Mouse (Mus musculus): Measurements from ENCODE around the gene Ddx31. TPM values are rescaled to one million over a fixed set of nuclear protein-coding genes. Genes with fewer than 3 reads are reported as not detected.

Ddx31 gene
- polyA plus RNA-seq, 1 experiment from 2014 or later, result 8.6 TPM

GRCm38 (mm10) chr2:28909186-28909817, 69.1 kb downstream of the Ddx31 start:
- no peaks in the 10 kb centered on the region for H3K9me3 ChIP-seq (ENCODE audit: control insufficient read depth, low read length)
- no peak for ATAC-seq (ENCODE audit: insufficient number of reproducible peaks, insufficient read depth, low FRiP score, low read depth)
- H3K27me3 ChIP-seq (ENCODE audit: control insufficient read depth, insufficient read depth, low read length), result peaks cover 77% of the 10 kb centered on the region
- H3K4me3 ChIP-seq (ENCODE audit: control insufficient read depth in 1 of 2, insufficient read depth in 1 of 2, low read depth in 1 of 2, low read length in 2 of 2), result peak overlapping the region in 1 of 2 experiments; percentile 35; a peak in 2 of 4 replicates
- peaks cover 10 to 18% of the 10 kb centered on the region in 2 experiments; a peak in 3 of 4 replicates for H3K4me1 ChIP-seq (ENCODE audit: control insufficient read depth in 2 of 2, insufficient read depth in 2 of 2, low read length in 2 of 2)
- no peak overlapping the region for H3K9ac ChIP-seq (ENCODE audit: low read length)
- H3K4me2 ChIP-seq (ENCODE audit: low read length), result peak overlapping the region; percentile 69
- under 1% methylated on average over 41 of the region's 41 CpGs for WGBS
- H3K36me3 ChIP-seq (ENCODE audit: control insufficient read depth, insufficient read depth, low read length), result peaks cover 16% of the 10 kb centered on the region
- H3K27ac ChIP-seq (replicated peaks in 1 of 2; ENCODE audit: control insufficient read depth in 1 of 2, insufficient read depth in 1 of 2, low read depth in 2 of 2, low read length in 2 of 2), result no peak overlapping the region

GRCm38 (mm10) chr2:28909818-28910710, 69.9 kb downstream of the Ddx31 start:
- no peak overlapping the region for H3K9ac ChIP-seq (ENCODE audit: low read length)
- H3K4me3 ChIP-seq (ENCODE audit: control insufficient read depth in 1 of 2, insufficient read depth in 1 of 2, low read depth in 1 of 2, low read length in 2 of 2), result peak overlapping the region in 1 of 2 experiments; percentile 35; a peak in 1 of 4 replicates
- ATAC-seq (ENCODE audit: insufficient number of reproducible peaks, insufficient read depth, low FRiP score, low read depth), result no peak
- H3K27ac ChIP-seq (replicated peaks in 1 of 2; ENCODE audit: control insufficient read depth in 1 of 2, insufficient read depth in 1 of 2, low read depth in 2 of 2, low read length in 2 of 2), result no peak overlapping the region
- H3K36me3 ChIP-seq (ENCODE audit: control insufficient read depth, insufficient read depth, low read length), result peaks cover 9% of the 10 kb centered on the region
- H3K4me1 ChIP-seq (ENCODE audit: control insufficient read depth in 2 of 2, insufficient read depth in 2 of 2, low read length in 2 of 2), result peaks cover 10 to 18% of the 10 kb centered on the region in 2 experiments; a peak in 3 of 4 replicates
- H3K27me3 ChIP-seq (ENCODE audit: control insufficient read depth, insufficient read depth, low read length), result peaks cover 84% of the 10 kb centered on the region
- no peak overlapping the region; the same call in 1 of the 2 replicates for H3K4me2 ChIP-seq (ENCODE audit: low read length)
- no peaks in the 10 kb centered on the region for H3K9me3 ChIP-seq (ENCODE audit: control insufficient read depth, low read length)
- WGBS, result 10% methylated on average over 25 of the region's 25 CpGs

- 9% methylated on average over 3 of the region's 3 CpGs for WGBS
- H3K4me3 ChIP-seq (ENCODE audit: control insufficient read depth in 1 of 2, insufficient read depth in 1 of 2, low read depth in 1 of 2, low read length in 2 of 2), result no peak overlapping the region
- ATAC-seq (ENCODE audit: insufficient number of reproducible peaks, insufficient read depth, low FRiP score, low read depth), result no peak
These were observed 70.7 kb downstream of the Ddx31 start for GRCm38 (mm10) chr2:28910877-28911276.

GRCm38 (mm10) chr2:28911331-28912038, 71.3 kb downstream of the Ddx31 start:
- Histone ChIP-seq H3K9me3 (ENCODE audit: control insufficient read depth, low read length) (no peaks in the 10 kb centered on the region), H3K27ac (replicated peaks in 1 of 2; ENCODE audit: control insufficient read depth in 1 of 2, insufficient read depth in 1 of 2, low read depth in 2 of 2, low read length in 2 of 2) (no peak overlapping the region), H3K27me3 (ENCODE audit: control insufficient read depth, insufficient read depth, low read length) (peaks cover 98% of the 10 kb centered on the region), H3K9ac (ENCODE audit: low read length) (no peak overlapping the region), H3K36me3 (ENCODE audit: control insufficient read depth, insufficient read depth, low read length) (no peaks in the 10 kb centered on the region), H3K4me3 (ENCODE audit: control insufficient read depth in 1 of 2, insufficient read depth in 1 of 2, low read depth in 1 of 2, low read length in 2 of 2) (no peak overlapping the region), H3K4me1 (ENCODE audit: control insufficient read depth in 2 of 2, insufficient read depth in 2 of 2, low read length in 2 of 2) (peaks cover 10 to 18% of the 10 kb centered on the region in 2 experiments; a peak in 3 of 4 replicates), H3K4me2 (ENCODE audit: low read length) (no peak overlapping the region)
- no peak for ATAC-seq (ENCODE audit: insufficient number of reproducible peaks, insufficient read depth, low FRiP score, low read depth)
- WGBS, result 1% methylated on average over 44 of the region's 44 CpGs

More at GRCm38 (mm10) chr2:28910877-28911276, 70.7 kb downstream of the Ddx31 start:
- Histone ChIP-seq H3K36me3 (ENCODE audit: control insufficient read depth, insufficient read depth, low read length) (peaks cover 2% of the 10 kb centered on the region; the same call in 1 of the 2 replicates), H3K27ac (replicated peaks in 1 of 2; ENCODE audit: control insufficient read depth in 1 of 2, insufficient read depth in 1 of 2, low read depth in 2 of 2, low read length in 2 of 2) (no peak overlapping the region), H3K27me3 (ENCODE audit: control insufficient read depth, insufficient read depth, low read length) (peaks cover 92% of the 10 kb centered on the region), H3K9ac (ENCODE audit: low read length) (no peak overlapping the region), H3K9me3 (ENCODE audit: control insufficient read depth, low read length) (no peaks in the 10 kb centered on the region), H3K4me1 (ENCODE audit: control insufficient read depth in 2 of 2, insufficient read depth in 2 of 2, low read length in 2 of 2) (peaks cover 10 to 18% of the 10 kb centered on the region in 2 experiments; a peak in 3 of 4 replicates), H3K4me2 (ENCODE audit: low read length) (no peak overlapping the region)

- Histone ChIP-seq H3K4me2 (ENCODE audit: low read length) (no peak overlapping the region), H3K36me3 (ENCODE audit: control insufficient read depth, insufficient read depth, low read length) (no peaks in the 10 kb centered on the region), H3K27ac (replicated peaks in 1 of 2; ENCODE audit: control insufficient read depth in 1 of 2, insufficient read depth in 1 of 2, low read depth in 2 of 2, low read length in 2 of 2) (no peak overlapping the region), H3K27me3 (ENCODE audit: control insufficient read depth, insufficient read depth, low read length) (peaks cover 98% of the 10 kb centered on the region), H3K9ac (ENCODE audit: low read length) (no peak overlapping the region), H3K4me1 (ENCODE audit: control insufficient read depth in 2 of 2, insufficient read depth in 2 of 2, low read length in 2 of 2) (peaks cover 10 to 18% of the 10 kb centered on the region in 2 experiments; a peak in 3 of 4 replicates), H3K9me3 (ENCODE audit: control insufficient read depth, low read length) (no peaks in the 10 kb centered on the region), H3K4me3 (ENCODE audit: control insufficient read depth in 1 of 2, insufficient read depth in 1 of 2, low read depth in 1 of 2, low read length in 2 of 2) (no peak overlapping the region)
- no peak for ATAC-seq (ENCODE audit: insufficient number of reproducible peaks, insufficient read depth, low FRiP score, low read depth)
- WGBS, result 2% methylated on average over 33 of the region's 33 CpGs
These were observed 72.0 kb downstream of the Ddx31 start for GRCm38 (mm10) chr2:28912039-28912700.

- Histone ChIP-seq H3K4me2 (ENCODE audit: low read length) (no peak overlapping the region), H3K36me3 (ENCODE audit: control insufficient read depth, insufficient read depth, low read length) (no peaks in the 10 kb centered on the region), H3K9me3 (ENCODE audit: control insufficient read depth, low read length) (no peaks in the 10 kb centered on the region), H3K9ac (ENCODE audit: low read length) (no peak overlapping the region), H3K4me3 (ENCODE audit: control insufficient read depth in 1 of 2, insufficient read depth in 1 of 2, low read depth in 1 of 2, low read length in 2 of 2) (no peak overlapping the region), H3K27me3 (ENCODE audit: control insufficient read depth, insufficient read depth, low read length) (peaks cover 98% of the 10 kb centered on the region), H3K27ac (replicated peaks in 1 of 2; ENCODE audit: control insufficient read depth in 1 of 2, insufficient read depth in 1 of 2, low read depth in 2 of 2, low read length in 2 of 2) (no peak overlapping the region), H3K4me1 (ENCODE audit: control insufficient read depth in 2 of 2, insufficient read depth in 2 of 2, low read length in 2 of 2) (peaks cover 10 to 16% of the 10 kb centered on the region in 2 experiments; a peak in 3 of 4 replicates)
- no peak for ATAC-seq (ENCODE audit: insufficient number of reproducible peaks, insufficient read depth, low FRiP score, low read depth)
- WGBS, result 3% methylated on average over 4 of the region's 4 CpGs
These were observed 72.8 kb downstream of the Ddx31 start for GRCm38 (mm10) chr2:28912961-28913360.

- no peak overlapping the region for H3K4me3 ChIP-seq (ENCODE audit: control insufficient read depth in 1 of 2, insufficient read depth in 1 of 2, low read depth in 1 of 2, low read length in 2 of 2)
- peaks cover 99% of the 10 kb centered on the region for H3K27me3 ChIP-seq (ENCODE audit: control insufficient read depth, insufficient read depth, low read length)
- H3K9me3 ChIP-seq (ENCODE audit: control insufficient read depth, low read length), result no peaks in the 10 kb centered on the region
- no peak for ATAC-seq (ENCODE audit: insufficient number of reproducible peaks, insufficient read depth, low FRiP score, low read depth)
- 12% methylated on average over 2 of the region's 2 CpGs for WGBS
- no peaks in the 10 kb centered on the region for H3K36me3 ChIP-seq (ENCODE audit: control insufficient read depth, insufficient read depth, low read length)
- no peak overlapping the region for H3K4me2 ChIP-seq (ENCODE audit: low read length)
- H3K4me1 ChIP-seq (ENCODE audit: control insufficient read depth in 2 of 2, insufficient read depth in 2 of 2, low read length in 2 of 2), result peaks cover under 1 to 4% of the 10 kb centered on the region in 2 experiments; a peak in 2 of 4 replicates
- no peak overlapping the region for H3K27ac ChIP-seq (replicated peaks in 1 of 2; ENCODE audit: control insufficient read depth in 1 of 2, insufficient read depth in 1 of 2, low read depth in 2 of 2, low read length in 2 of 2)
- H3K9ac ChIP-seq (ENCODE audit: low read length), result no peak overlapping the region
These were observed 73.9 kb downstream of the Ddx31 start for GRCm38 (mm10) chr2:28914121-28914520.
